Mouse (Mus musculus) thymus, adult 2 months (tissue): ENCODE measurements around the gene Acsm5.

Experiments
- CTCF ChIP-seq: fragments of 200-500 bp; IDR thresholded peaks from 2 replicates; pipeline ENCODE4 v1.5.1; 2012; ENCODE audit warnings: mild to moderate bottlenecking, control low read depth, low read length, moderate library complexity, borderline replicate concordance; ENCODE audit not compliant: control insufficient read depth, poor library complexity, insufficient read depth; ENCODE audit errors: extremely low read depth
- POLR2A ChIP-seq: fragments of 200-500 bp; IDR thresholded peaks from 2 replicates; pipeline ENCODE4 v1.6.1; 2012; ENCODE audit warnings: mild to moderate bottlenecking, low read length, control low read depth, moderate library complexity; ENCODE audit not compliant: control insufficient read depth, poor library complexity, insufficient read depth; ENCODE audit errors: extremely low read depth

DNA sequence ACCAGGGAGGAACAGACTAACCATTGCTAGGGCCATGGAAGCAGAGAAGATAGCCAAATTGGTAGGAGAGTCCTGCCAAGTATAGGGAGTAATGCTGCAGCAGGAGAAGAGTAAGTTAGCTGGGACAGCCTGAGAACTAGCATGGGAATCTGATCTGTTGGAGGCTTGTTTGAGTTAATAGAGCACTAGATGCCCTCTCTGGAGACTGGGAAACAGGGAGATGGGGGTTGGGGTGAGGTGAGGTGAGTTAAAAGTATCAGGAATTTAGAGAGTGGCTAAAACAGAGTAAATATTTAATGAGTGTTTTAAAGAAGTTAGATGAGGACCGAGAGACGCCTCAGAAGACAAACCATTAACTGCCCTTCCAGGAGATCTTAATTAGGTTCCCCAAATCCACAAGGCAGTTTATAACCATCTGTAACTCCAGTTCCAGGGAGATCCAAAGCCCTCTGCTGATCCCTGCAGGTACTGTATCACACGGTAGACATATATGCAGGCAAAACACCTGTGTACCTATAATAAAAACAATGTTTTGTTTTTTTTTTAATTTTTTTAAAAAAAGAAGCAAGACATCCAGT lies 75.4 kb downstream of the Acsm5 start:
- TF ChIP-seq POLR2A, result no peak
- TF ChIP-seq CTCF, result no peak
